Mouse (Mus musculus): ENCODE measurements around the gene Mapre3.

DNA sequence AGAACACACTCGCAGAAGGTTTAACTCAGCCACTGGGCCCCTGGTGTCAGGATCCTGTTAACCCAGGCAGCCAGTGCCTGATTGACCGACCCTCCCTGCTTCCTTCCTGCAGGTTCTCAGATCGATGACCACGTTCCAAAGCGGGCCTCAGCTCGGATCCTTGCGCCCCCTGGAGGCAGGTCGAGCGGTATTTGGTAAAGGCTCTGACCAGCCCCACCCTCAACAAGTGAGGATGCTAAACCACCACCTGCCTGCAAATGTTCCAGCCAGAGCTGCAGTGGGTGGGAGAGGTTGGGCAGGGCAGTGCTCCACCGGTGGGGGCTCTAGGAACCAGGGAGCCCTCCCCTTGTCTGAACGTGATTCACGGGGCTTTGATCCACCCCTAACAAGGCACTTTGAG lies 18.3 kb upstream of the Mapre3 start:
- TF ChIP-seq CTCF (IDR thresholded peaks at IDR 0.05; ENCODE audit: control insufficient read depth, insufficient read depth, low read length) (peak; percentile 86), POLR2A (IDR thresholded peaks at IDR 0.05; ENCODE audit: borderline replicate concordance, control insufficient read depth, low read depth, low read length) (no peak)
